Mouse (Mus musculus): Measurements from ENCODE around the gene Xk.
A peak's percentile ranks its signal among the peaks of the same experiment; 100 is the strongest.
"Not testable (repeated sequence)": the region's sequence is repeated elsewhere in the genome, so short reads cannot be mapped to it uniquely, and the experiment has no call there.

The Xk gene

GRCm38 (mm10) chrX:9272460-9273361, at the start of gene Xk:
Xk (plus strand) TSS chrX:9272756.
- DNase-seq (ENCODE audit: low spot score): peak; percentile 54

- no peak for DNase-seq (ENCODE audit: low spot score)
These were observed 45.5 kb upstream of the Xk start for GRCm38 (mm10) chrX:9227105-9227504.

- DNase-seq (ENCODE audit: low spot score): no peak
These were observed 31.6 kb upstream of the Xk start for GRCm38 (mm10) chrX:9240737-9241591.

- no peak for DNase-seq (ENCODE audit: low spot score)
These were observed 29.1 kb upstream of the Xk start for GRCm38 (mm10) chrX:9243381-9243864.

GRCm38 (mm10) chrX:9244603-9245336, 27.8 kb upstream of the Xk start:
- no peak for DNase-seq (ENCODE audit: low spot score)

GRCm38 (mm10) chrX:9248911-9249310, 23.6 kb upstream of the Xk start:
- DNase-seq (ENCODE audit: low spot score): no peak

- peak; percentile 1 for DNase-seq (ENCODE audit: low spot score)
These were observed 18.6 kb upstream of the Xk start for GRCm38 (mm10) chrX:9253990-9254389.

GRCm38 (mm10) chrX:9254901-9255300, 17.7 kb upstream of the Xk start:
- no peak for DNase-seq (ENCODE audit: low spot score)

GRCm38 (mm10) chrX:9256766-9257165, 15.8 kb upstream of the Xk start, which contains the start of gene Gm14862:
Gm14862 (minus strand) TSS chrX:9256899.
- no peak for DNase-seq (ENCODE audit: low spot score)

GRCm38 (mm10) chrX:9257831-9258230, 14.7 kb upstream of the Xk start:
- no peak for DNase-seq (ENCODE audit: low spot score)

- DNase-seq (ENCODE audit: low spot score): no peak
These were observed 13.3 kb upstream of the Xk start for GRCm38 (mm10) chrX:9259267-9259666.

GRCm38 (mm10) chrX:9271112-9271511, 1.4 kb upstream of the Xk start:
- no peak for DNase-seq (ENCODE audit: low spot score)

GRCm38 (mm10) chrX:9271947-9272459, 553 bp upstream of the Xk start:
- DNase-seq (ENCODE audit: low spot score): no peak

GRCm38 (mm10) chrX:9273377-9274002, 934 bp downstream of the Xk start:
- DNase-seq (ENCODE audit: low spot score): no peak

- no peak for DNase-seq (ENCODE audit: low spot score)
These were observed 1.8 kb downstream of the Xk start for GRCm38 (mm10) chrX:9274321-9274720.

GRCm38 (mm10) chrX:9283464-9283863, 10.9 kb downstream of the Xk start, which contains the start of gene H2al1m:
H2al1m (plus strand) TSS chrX:9283764.
- DNase-seq (ENCODE audit: low spot score): not testable (repeated sequence)

GRCm38 (mm10) chrX:9293140-9293829, 20.7 kb downstream of the Xk start:
- DNase-seq (ENCODE audit: low spot score): not testable (repeated sequence)

GRCm38 (mm10) chrX:9298413-9298864, 25.9 kb downstream of the Xk start:
- no peak for DNase-seq (ENCODE audit: low spot score)

- DNase-seq (ENCODE audit: low spot score): no peak
These were observed 30.2 kb downstream of the Xk start for GRCm38 (mm10) chrX:9302791-9303190.

GRCm38 (mm10) chrX:9303455-9303854, 30.9 kb downstream of the Xk start:
- DNase-seq (ENCODE audit: low spot score): no peak

Data from T-cell, adult 2 months (primary cell).